Mouse (Mus musculus) heart, adult 2 months (tissue): ENCODE measurements at regions not wholly inside any gene's neighbourhood (a gene's known extent, or its start where the extent isn't known, plus 50 kb on each side); places are given as distances from the start of the nearest gene placed in this dataset.

Experiments used
- CTCF ChIP-seq: fragments of 200-600 bp; IDR thresholded peaks from 2 replicates; pipeline ENCODE4 v1.8.1; 2022; ENCODE audit warnings: antibody characterized with exemption, mild to moderate bottlenecking, moderate library complexity
- EP300 ChIP-seq: fragments of 200-500 bp; IDR thresholded peaks from 2 replicates; pipeline ENCODE4 v1.6.1; 2011; ENCODE audit warnings: low read depth, low read length, control low read depth; ENCODE audit not compliant: insufficient read depth
- POLR2A ChIP-seq: fragments of 200-500 bp; IDR thresholded peaks from 2 replicates; pipeline ENCODE4 v1.6.1; 2011; ENCODE audit warnings: mild to moderate bottlenecking, low read depth, low read length, control low read depth; ENCODE audit not compliant: insufficient read depth

- TF ChIP-seq CTCF (no peak), POLR2A (peak; percentile 60), EP300 (peak; percentile 48; the same call in 1 of the 2 replicates)
Observed at GRCm38 (mm10) chr3:121900429-121900844, 51.9 kb upstream of the Arhgap29 start.
